Mouse (Mus musculus): ENCODE results near the gene Hoxc8. TPM values are rescaled to one million over a fixed set of nuclear protein-coding genes. Genes with fewer than 3 reads are reported as not detected.

The Hoxc8 gene
- total RNA-seq, 1 experiment = 0.22 TPM

DNA sequence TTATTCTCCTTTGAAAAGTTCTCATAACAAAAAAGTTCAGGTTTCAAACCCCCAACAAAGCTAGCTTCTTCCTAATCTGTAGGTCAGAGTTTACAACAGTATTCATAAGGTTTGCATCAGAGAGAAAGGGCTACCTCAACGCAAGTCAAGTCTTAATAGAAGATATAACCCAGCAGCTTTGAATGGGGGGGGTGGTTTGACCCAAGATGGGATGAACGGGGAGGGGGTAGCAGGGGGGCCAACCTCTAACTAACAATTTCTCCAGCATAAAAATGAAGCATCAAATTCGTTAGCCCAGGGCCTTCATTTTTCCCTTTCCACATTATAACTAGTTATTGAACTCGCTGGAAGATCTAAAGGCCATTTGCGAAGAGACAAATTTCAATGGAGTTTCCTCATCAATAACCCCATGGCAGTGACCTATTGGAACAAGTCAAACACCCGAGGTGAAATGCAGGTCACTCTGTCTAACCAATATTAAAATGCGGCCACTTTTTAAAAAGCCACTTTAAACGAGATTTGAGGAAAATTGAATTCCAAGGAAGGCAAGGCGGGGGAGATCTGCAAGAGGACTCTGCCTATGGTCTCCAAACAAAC, 38.6 kb downstream of the Hoxc8 start:
- H3K27ac ChIP-seq (ENCODE audit: insufficient read depth, low read depth, low read length, poor library complexity, severe bottlenecking) = no peak overlapping the region
- in situ Hi-C loops (cut with MboI; ENCODE audit: low sequenced_read_pairs in 2 of 2, unreplicated experiment in 2 of 2) = no loop called here
- no peak overlapping the region for H3K4me3 ChIP-seq (ENCODE audit: insufficient read depth in 1 of 2, low read depth in 1 of 2, low read length in 2 of 2, poor library complexity in 1 of 2, severe bottlenecking in 1 of 2)
- no peak overlapping the region for H3K9ac ChIP-seq (ENCODE audit: insufficient read depth, low read depth, low read length, poor library complexity, severe bottlenecking)
- no peaks in the 10 kb centered on the region for H3K36me3 ChIP-seq (ENCODE audit: control insufficient read depth, insufficient read depth, low read length, poor library complexity, severe bottlenecking)
- H3K4me1 ChIP-seq (ENCODE audit: control insufficient read depth in 2 of 2, insufficient read depth in 2 of 2, low read length in 2 of 2, poor library complexity in 1 of 2) = no peaks in the 10 kb centered on the region
- TF ChIP-seq HCFC1 (IDR thresholded peaks at IDR 0.05; ENCODE audit: borderline replicate concordance, insufficient read depth, low read length) = no peak
- TF ChIP-seq ZNF384 (IDR thresholded peaks at IDR 0.05; ENCODE audit: low read depth, low read length) = no peak
- TF ChIP-seq ZC3H11A (IDR thresholded peaks at IDR 0.05; ENCODE audit: borderline replicate concordance, low read depth, low read length) = no peak
- TF ChIP-seq CHD2 (IDR thresholded peaks at IDR 0.05; ENCODE audit: low read depth, low read length) = no peak
- TF ChIP-seq MAFK (IDR thresholded peaks at IDR 0.05; ENCODE audit: insufficient read depth, low read depth, low read length) = no peak
- H3K9me3 ChIP-seq (ENCODE audit: control insufficient read depth, insufficient read depth, low read depth, low read length) = no peaks in the 10 kb centered on the region
- DNase-seq (ENCODE audit: low read depth, low spot score) = no peak

DNA sequence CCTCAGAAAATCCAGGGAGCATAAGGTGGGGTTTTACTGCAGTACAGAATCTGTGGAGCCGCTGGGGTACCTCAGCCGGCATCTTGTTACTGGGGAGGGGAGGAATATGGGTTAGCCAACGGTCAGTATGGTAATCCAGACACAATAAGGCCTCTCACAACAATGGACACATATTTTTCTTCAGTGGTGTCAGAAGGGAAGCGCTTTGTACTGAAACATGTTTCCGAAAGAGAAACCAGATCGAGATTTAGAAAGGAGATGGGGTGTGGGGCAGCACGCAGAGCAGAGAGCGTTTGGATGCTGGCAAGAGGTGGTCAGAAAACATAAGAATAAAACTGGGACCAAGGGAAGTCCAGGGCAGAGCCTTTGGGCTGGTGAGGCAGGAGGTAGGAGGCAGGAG, 39.7 kb downstream of the Hoxc8 start:
- 0 out of 4 replicates have a peak, but pooled peaks cover 0 to 2% of the 10 kb centered on the region in 2 experiments for H3K4me1 ChIP-seq (ENCODE audit: control insufficient read depth in 2 of 2, insufficient read depth in 2 of 2, low read length in 2 of 2, poor library complexity in 1 of 2)

DNA sequence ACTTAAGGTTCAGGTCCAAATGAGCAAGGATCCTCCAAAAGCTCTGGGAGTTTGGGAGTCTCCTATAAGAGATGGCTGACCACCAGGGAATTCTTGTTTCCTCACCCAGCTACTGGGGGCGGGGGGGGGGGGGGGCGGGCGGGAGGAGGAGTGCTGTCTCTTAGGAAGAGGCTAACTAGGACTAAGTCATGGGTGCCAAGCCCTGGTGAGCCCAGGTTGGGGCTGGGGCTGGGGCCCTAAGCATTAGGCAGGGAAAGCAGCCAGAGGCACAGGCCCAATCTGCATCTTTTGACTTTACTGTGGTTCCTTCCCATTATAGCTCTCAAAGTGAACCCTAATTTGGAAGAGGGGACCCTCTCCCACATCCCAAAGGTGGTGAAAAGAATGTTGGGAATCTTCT, 41.8 kb downstream of the Hoxc8 start:
- H3K4me1 ChIP-seq (ENCODE audit: control insufficient read depth in 2 of 2, insufficient read depth in 2 of 2, low read length in 2 of 2, poor library complexity in 1 of 2) = 0 out of 4 replicates have a peak, but pooled peaks cover 0 to 2% of the 10 kb centered on the region in 2 experiments

More for the DNA sequence above, 39.7 kb downstream of the Hoxc8 start:
- TF ChIP-seq MAFK (IDR thresholded peaks at IDR 0.05; ENCODE audit: insufficient read depth, low read depth, low read length) (no peak), ZNF384 (IDR thresholded peaks at IDR 0.05; ENCODE audit: low read depth, low read length) (no peak), ZC3H11A (IDR thresholded peaks at IDR 0.05; ENCODE audit: borderline replicate concordance, low read depth, low read length) (no peak), CHD2 (IDR thresholded peaks at IDR 0.05; ENCODE audit: low read depth, low read length) (no peak), HCFC1 (IDR thresholded peaks at IDR 0.05; ENCODE audit: borderline replicate concordance, insufficient read depth, low read length) (no peak)
- H3K4me3 ChIP-seq (ENCODE audit: insufficient read depth in 1 of 2, low read depth in 1 of 2, low read length in 2 of 2, poor library complexity in 1 of 2, severe bottlenecking in 1 of 2) = no peak overlapping the region
- in situ Hi-C loops (cut with MboI; ENCODE audit: low sequenced_read_pairs in 2 of 2, unreplicated experiment in 2 of 2) = no loop called here
- no peak overlapping the region for H3K9ac ChIP-seq (ENCODE audit: insufficient read depth, low read depth, low read length, poor library complexity, severe bottlenecking)
- DNase-seq (ENCODE audit: low read depth, low spot score) = no peak
- H3K27ac ChIP-seq (ENCODE audit: insufficient read depth, low read depth, low read length, poor library complexity, severe bottlenecking) = no peak overlapping the region
- no peaks in the 10 kb centered on the region for H3K9me3 ChIP-seq (ENCODE audit: control insufficient read depth, insufficient read depth, low read depth, low read length)
- no peaks in the 10 kb centered on the region for H3K36me3 ChIP-seq (ENCODE audit: control insufficient read depth, insufficient read depth, low read length, poor library complexity, severe bottlenecking)

DNA sequence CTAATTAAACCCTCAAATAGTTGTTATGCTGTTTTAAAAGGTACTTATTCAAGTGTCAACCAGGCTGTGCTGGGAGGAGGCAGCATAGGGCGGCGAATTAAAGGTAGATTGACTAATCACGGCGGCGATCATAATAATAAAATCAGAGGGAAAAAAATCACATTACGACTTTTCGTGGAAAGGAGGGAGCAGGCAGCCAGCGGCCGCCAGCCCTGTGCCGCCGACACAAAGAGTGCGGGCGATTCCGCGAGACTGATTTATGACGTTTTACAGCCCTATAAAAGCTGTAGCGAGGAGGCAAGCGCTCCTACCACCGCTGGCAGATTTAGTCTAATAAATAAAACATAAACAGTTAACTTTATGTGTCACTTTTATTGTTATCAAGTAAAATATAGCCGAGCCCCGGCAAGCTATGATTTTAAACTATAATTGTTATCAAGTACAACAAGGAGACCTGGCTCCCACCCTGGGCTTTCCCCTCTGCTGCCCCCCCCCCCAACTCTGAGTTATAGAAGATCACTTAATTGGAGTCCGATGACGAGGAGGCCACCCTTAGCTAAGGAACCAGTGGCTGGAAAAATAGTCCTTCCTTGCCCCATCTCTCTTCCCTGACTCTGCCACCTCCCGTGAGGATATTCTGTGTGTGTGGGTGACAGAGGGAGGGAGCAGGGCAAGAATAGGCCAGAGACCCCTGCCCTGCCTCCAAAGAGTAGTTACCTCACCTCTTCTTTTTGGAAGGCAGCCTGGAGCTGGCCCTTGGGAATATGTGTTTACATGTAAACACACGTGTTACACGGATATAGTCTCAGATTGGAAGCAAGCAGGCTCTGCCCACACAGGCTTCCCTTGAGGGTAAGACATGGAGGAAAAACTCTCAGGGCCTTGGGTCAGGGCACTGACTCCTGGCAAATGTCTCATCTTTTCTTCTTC, 42.5 kb downstream of the Hoxc8 start:
- no peak overlapping the region for H3K9ac ChIP-seq (ENCODE audit: insufficient read depth, low read depth, low read length, poor library complexity, severe bottlenecking)
- no peak for TF ChIP-seq CHD2 (IDR thresholded peaks at IDR 0.05; ENCODE audit: low read depth, low read length)
- no peaks in the 10 kb centered on the region for H3K9me3 ChIP-seq (ENCODE audit: control insufficient read depth, insufficient read depth, low read depth, low read length)
- no peak for DNase-seq (ENCODE audit: low read depth, low spot score)
- H3K27ac ChIP-seq (ENCODE audit: insufficient read depth, low read depth, low read length, poor library complexity, severe bottlenecking) = no peak overlapping the region
- no peak overlapping the region for H3K4me3 ChIP-seq (ENCODE audit: insufficient read depth in 1 of 2, low read depth in 1 of 2, low read length in 2 of 2, poor library complexity in 1 of 2, severe bottlenecking in 1 of 2)
- in situ Hi-C loops (cut with MboI; ENCODE audit: low sequenced_read_pairs in 2 of 2, unreplicated experiment in 2 of 2) = no loop called here
- 0 out of 4 replicates have a peak, but pooled peaks cover 0 to 2% of the 10 kb centered on the region in 2 experiments for H3K4me1 ChIP-seq (ENCODE audit: control insufficient read depth in 2 of 2, insufficient read depth in 2 of 2, low read length in 2 of 2, poor library complexity in 1 of 2)
- H3K36me3 ChIP-seq (ENCODE audit: control insufficient read depth, insufficient read depth, low read length, poor library complexity, severe bottlenecking) = no peaks in the 10 kb centered on the region

More for the DNA sequence above, 41.8 kb downstream of the Hoxc8 start:
- no peak for TF ChIP-seq HCFC1 (IDR thresholded peaks at IDR 0.05; ENCODE audit: borderline replicate concordance, insufficient read depth, low read length)
- no peak for TF ChIP-seq CHD2 (IDR thresholded peaks at IDR 0.05; ENCODE audit: low read depth, low read length)
- Histone ChIP-seq H3K9ac (ENCODE audit: insufficient read depth, low read depth, low read length, poor library complexity, severe bottlenecking) (no peak overlapping the region), H3K27ac (ENCODE audit: insufficient read depth, low read depth, low read length, poor library complexity, severe bottlenecking) (no peak overlapping the region), H3K36me3 (ENCODE audit: control insufficient read depth, insufficient read depth, low read length, poor library complexity, severe bottlenecking) (no peaks in the 10 kb centered on the region), H3K9me3 (ENCODE audit: control insufficient read depth, insufficient read depth, low read depth, low read length) (no peaks in the 10 kb centered on the region), H3K4me3 (ENCODE audit: insufficient read depth in 1 of 2, low read depth in 1 of 2, low read length in 2 of 2, poor library complexity in 1 of 2, severe bottlenecking in 1 of 2) (no peak overlapping the region)
- in situ Hi-C loops (cut with MboI; ENCODE audit: low sequenced_read_pairs in 2 of 2, unreplicated experiment in 2 of 2) = no loop called here
- no peak for DNase-seq (ENCODE audit: low read depth, low spot score)
